20 mouse cellular contexts compared by ENCODE assay signal in genomic region chr6:141405496-141405895, GRCm38 (mm10).
DNase-seq lines count a peak whose midpoint lies in the region; ATAC-seq and TF ChIP-seq lines count a peak whose summit lies in the region.
"Had no signal": no experiment of that assay in that cellular context is flagged by ENCODE, and none has a peak within 500 bp of the region (broad histone marks: within the 10 kb centered on the region; RNA-seq: fewer than 3 reads in every experiment).

No protein-coding gene starts in this region.

- no peak for TF ChIP-seq CTCF in lung, postnatal 0 days (IDR thresholded peaks at IDR 0.05)

- no peak for ATAC-seq in neural tube, embryonic 13.5 days (ENCODE audit: low read depth)
- no peak for ATAC-seq in lung, postnatal 0 days
- ATAC-seq: forebrain, embryonic 14.5 days had no signal

- peaks cover 15% of the 10 kb centered on the region for H3K4me1 ChIP-seq in neural tube, embryonic 13.5 days (replicated peaks)
- H3K4me1 ChIP-seq in lung, postnatal 0 days (ENCODE audit: insufficient read depth, low read depth, low read length): 0 out of 2 replicates have a peak, but pooled peaks cover 3% of the 10 kb centered on the region
- H3K4me1 ChIP-seq: forebrain, embryonic 10.5 days; forebrain, embryonic 12.5 days had no signal

- H3K27me3 ChIP-seq in neural tube, embryonic 13.5 days: no peaks in the 10 kb centered on the region
- H3K27me3 ChIP-seq in lung, postnatal 0 days (replicated peaks; ENCODE audit: insufficient read depth, low read length): no peaks in the 10 kb centered on the region
- H3K27me3 ChIP-seq: embryonic facial prominence, embryonic 12.5 days; embryonic facial prominence, embryonic 15.5 days; forebrain, embryonic 12.5 days had no signal

- H3K27ac ChIP-seq in neural tube, embryonic 13.5 days (replicated peaks): peak overlapping the region; percentile 61; the same call in 1 of the 2 replicates
- H3K27ac ChIP-seq in lung, postnatal 0 days (ENCODE audit: low read length): no peak overlapping the region
- H3K27ac ChIP-seq: embryonic facial prominence, embryonic 12.5 days; embryonic facial prominence, embryonic 15.5 days; forebrain, embryonic 10.5 days; forebrain, embryonic 12.5 days had no signal

- no peak overlapping the region for H3K9ac ChIP-seq in neural tube, embryonic 13.5 days
- H3K9ac ChIP-seq in lung, postnatal 0 days (replicated peaks; ENCODE audit: low read depth): no peak overlapping the region
- H3K9ac ChIP-seq: embryonic facial prominence, embryonic 12.5 days; embryonic facial prominence, embryonic 15.5 days; forebrain, embryonic 12.5 days had no signal

- H3K4me3 ChIP-seq in neural tube, embryonic 13.5 days: no peak overlapping the region
- no peak overlapping the region for H3K4me3 ChIP-seq in lung, postnatal 0 days (ENCODE audit: low read depth, low read length)
- H3K4me3 ChIP-seq: embryonic facial prominence, embryonic 12.5 days; embryonic facial prominence, embryonic 15.5 days; erythroblast, embryonic 14.5 days; forebrain, embryonic 10.5 days; forebrain, embryonic 12.5 days had no signal

- 57% methylated on average over 5 of the region's 5 CpGs for WGBS in neural tube, embryonic 13.5 days
- WGBS in lung, postnatal 0 days: 62% methylated on average over 5 of the region's 5 CpGs

- no peak for DNase-seq in neural tube, embryonic 10.5 days (ENCODE audit: extremely low spot score, low spot score)
- DNase-seq in MN1 (ENCODE audit: low spot score): peak; percentile 41
- DNase-seq in Muller cell, postnatal 12 days (ENCODE audit: inconsistent ontology term): peak; percentile 74
- DNase-seq in lung, postnatal 0 days (ENCODE audit: low spot score): no peak
- no peak for DNase-seq in thymus, postnatal 0 days (ENCODE audit: low spot score)
- DNase-seq: adrenal gland, adult 8-10 months; adrenal gland, postnatal 14 days; adrenal gland, postnatal 36 days; cerebellum, adult 11-12 months; cerebellum, adult 2 months; cerebellum, adult 9-10 months; cerebellum, postnatal 10 days; cerebellum, postnatal 25 days had no signal

- H3K36me3 ChIP-seq in neural tube, embryonic 13.5 days: no peaks in the 10 kb centered on the region
- no peaks in the 10 kb centered on the region for H3K36me3 ChIP-seq in lung, postnatal 0 days (ENCODE audit: insufficient read depth, low read length)
- H3K36me3 ChIP-seq: embryonic facial prominence, embryonic 12.5 days; embryonic facial prominence, embryonic 15.5 days; forebrain, embryonic 10.5 days; forebrain, embryonic 12.5 days had no signal

- H3K9me3 ChIP-seq in neural tube, embryonic 13.5 days: no peaks in the 10 kb centered on the region
- no peaks in the 10 kb centered on the region for H3K9me3 ChIP-seq in lung, postnatal 0 days (ENCODE audit: low read length)
- H3K9me3 ChIP-seq: embryonic facial prominence, embryonic 12.5 days; embryonic facial prominence, embryonic 15.5 days; forebrain, embryonic 10.5 days; forebrain, embryonic 12.5 days had no signal

- no peak overlapping the region for H3K4me2 ChIP-seq in neural tube, embryonic 13.5 days
- H3K4me2 ChIP-seq in lung, postnatal 0 days (replicated peaks; ENCODE audit: low read depth, low read length): no peak overlapping the region
- H3K4me2 ChIP-seq: embryonic facial prominence, embryonic 12.5 days; embryonic facial prominence, embryonic 15.5 days; forebrain, embryonic 12.5 days had no signal

- no peak for TF ChIP-seq EP300 in lung, postnatal 0 days (IDR thresholded peaks at IDR 0.05)

Comparison
In these comparisons a context has a peak if more than half of its experiments do, and no peak if none do; other contexts are left out.
1. DNase-seq: peak in MN1 (single experiment) and Muller cell, postnatal 12 days (single experiment); none in neural tube, embryonic 10.5 days (single experiment), lung, postnatal 0 days (single experiment) and thymus, postnatal 0 days (single experiment).